Mouse (Mus musculus) common myeloid progenitor, adult 5-6 weeks (primary cell): ENCODE measurements at regions not wholly inside any gene's neighbourhood (a gene's known extent, or its start where the extent isn't known, plus 50 kb on each side); places are given as distances from the start of the nearest gene placed in this dataset.

Experiments used
- ATAC-seq: replicated peaks from 2 replicates; pipeline ENCODE4 v1.8.0; 2016; ENCODE audit warnings: low read depth, mild to moderate bottlenecking, moderate TSS enrichment, inconsistent platforms; ENCODE audit not compliant: poor library complexity, severe bottlenecking

DNA sequence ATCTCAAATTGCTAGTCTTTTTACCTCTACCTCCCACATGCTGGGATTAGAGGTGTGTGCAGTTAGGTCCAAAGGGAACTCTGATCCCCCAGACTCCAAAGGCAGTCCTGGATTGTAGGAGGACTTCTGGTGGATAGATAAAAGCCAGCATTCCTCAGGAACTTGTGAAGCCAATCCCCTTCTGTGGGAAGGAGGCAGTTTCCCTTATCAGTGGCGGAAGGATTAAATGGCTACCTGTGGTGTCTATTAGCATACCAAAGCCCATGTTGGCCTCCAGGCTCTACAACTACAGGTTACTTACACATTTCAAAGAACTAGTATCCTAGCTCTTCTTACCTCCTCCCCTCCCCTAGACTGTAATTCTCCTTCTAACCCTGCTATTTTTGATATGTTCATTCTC lies 78.6 kb upstream of the Chd6 start:
- ATAC-seq: no peak

GRCm38 (mm10) chr2:161185122-161185521 lies 76.2 kb upstream of the Chd6 start:
- ATAC-seq: peak; percentile 68; the same call in 1 of the 2 replicates

DNA sequence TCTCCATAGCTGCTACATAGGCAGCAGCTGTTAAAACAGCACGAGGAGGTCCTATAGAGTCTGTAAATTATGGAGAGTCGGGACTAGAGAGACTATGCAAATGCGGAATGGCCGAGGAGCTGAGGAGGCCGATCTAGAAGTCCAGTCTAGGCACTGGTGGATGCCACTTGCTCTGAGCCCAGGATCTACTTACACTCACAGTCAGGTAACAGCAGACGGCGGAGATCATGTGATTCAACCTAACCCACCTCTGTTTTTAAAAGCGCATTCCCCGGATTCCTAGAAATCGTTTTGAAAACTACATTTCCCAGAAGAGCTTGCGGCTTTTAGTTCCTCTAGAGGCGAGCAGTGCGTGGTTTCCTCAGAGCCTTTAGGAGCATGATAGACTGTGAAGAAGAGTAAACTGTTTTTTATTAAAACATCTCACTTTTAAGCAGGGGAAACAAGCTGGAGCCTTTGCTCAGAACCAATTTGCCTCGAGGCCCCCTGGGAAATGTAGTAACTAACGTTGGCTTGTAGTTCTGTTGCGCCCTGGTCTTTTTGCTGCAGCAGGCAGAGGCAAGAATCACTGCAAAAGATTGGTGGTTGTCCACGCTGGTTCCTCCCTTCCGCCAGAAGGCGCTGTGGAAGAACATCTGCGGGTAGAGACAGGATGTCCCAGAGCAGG lies 68.6 kb upstream of the Chd6 start:
- ATAC-seq: peak; percentile 94

DNA sequence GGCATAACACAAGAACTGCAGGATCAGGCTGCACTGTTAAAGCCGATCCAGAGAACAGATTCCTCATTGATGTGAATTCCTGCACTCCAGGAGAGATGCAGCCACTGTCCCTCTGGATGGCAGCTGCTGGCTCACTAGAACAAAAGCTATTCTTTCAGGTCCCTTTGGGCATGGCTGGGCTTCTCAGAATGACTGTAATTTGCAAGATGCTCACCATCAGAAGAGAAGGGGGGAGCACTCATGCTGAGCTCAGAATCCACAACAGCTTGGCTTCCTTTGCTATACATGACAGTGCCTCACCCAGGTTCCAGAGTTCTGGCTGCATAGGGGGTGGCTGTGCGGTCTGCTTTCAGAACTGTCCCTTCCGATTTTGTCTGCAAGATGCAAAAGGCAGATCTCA lies 57.8 kb upstream of the Chd6 start:
- no peak for ATAC-seq

DNA sequence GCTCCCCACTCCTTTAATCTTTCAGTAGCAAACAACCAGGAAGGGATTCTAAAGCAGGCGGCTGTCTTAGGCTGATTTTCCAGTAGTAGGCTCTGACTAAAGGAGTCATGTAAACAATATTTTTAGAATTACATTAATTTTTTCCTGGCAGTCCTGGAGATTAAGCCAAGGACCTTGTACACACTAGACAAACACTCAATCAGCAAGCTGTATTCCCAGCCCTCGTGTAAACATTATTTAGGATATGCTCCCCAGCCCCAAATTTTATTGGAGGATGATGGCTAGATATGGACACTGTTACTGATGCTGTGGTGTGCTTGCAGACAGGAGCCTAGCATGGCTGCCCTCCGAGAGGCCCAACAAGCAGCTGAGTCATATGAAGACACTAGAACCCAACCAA lies 56.6 kb upstream of the Chd6 start:
- no peak for ATAC-seq

- ATAC-seq: no peak
Observed at GRCm38 (mm10) chr2:161164320-161164719, 55.4 kb upstream of the Chd6 start.
